Mouse (Mus musculus) small intestine, adult 2 months (tissue): ENCODE data around the gene Unc119. TPM values are rescaled to one million over a fixed set of nuclear protein-coding genes. Genes with fewer than 3 reads are reported as not detected.

Experiments
- H3K27ac ChIP-seq: fragments of 200-500 bp; 2 replicates; pipeline ENCODE4 v1.5.1; 2012; ENCODE audit warnings: low read depth, low read length, control low read depth, inconsistent platforms; ENCODE audit not compliant: insufficient read depth
- H3K27me3 ChIP-seq: fragments of 200-500 bp; 2 replicates; pipeline ENCODE4 v1.6.1; 2012; ENCODE audit warnings: mild to moderate bottlenecking, moderate library complexity, low read length, inconsistent platforms; ENCODE audit not compliant: control insufficient read depth, insufficient read depth
- H3K36me3 ChIP-seq: fragments of 200-500 bp; 2 replicates; pipeline ENCODE4 v1.6.1; 2012; ENCODE audit warnings: mild to moderate bottlenecking, low read length, control low read depth, inconsistent platforms; ENCODE audit not compliant: control insufficient read depth, insufficient read depth
- H3K4me1 ChIP-seq: fragments of 200-500 bp; 2 replicates; pipeline ENCODE4 v1.6.1; 2012; ENCODE audit warnings: low read length, inconsistent platforms, mixed read lengths; ENCODE audit not compliant: control insufficient read depth, insufficient read depth, insufficient read length
- H3K4me3 ChIP-seq: fragments of 200-500 bp; 2 replicates; pipeline ENCODE4 v1.5.1; 2012; ENCODE audit warnings: low read depth, mild to moderate bottlenecking, control low read depth, inconsistent platforms, low read length, moderate library complexity
- CTCF ChIP-seq: fragments of 200-500 bp; IDR thresholded peaks from 2 replicates; pipeline ENCODE4 v1.5.1; 2012; ENCODE audit warnings: low read depth, mild to moderate bottlenecking, control low read depth, inconsistent platforms, low read length, moderate library complexity, mixed read lengths; ENCODE audit not compliant: insufficient replicate concordance, insufficient read length; ENCODE audit errors: extremely low read depth
- POLR2A ChIP-seq: fragments of 200-500 bp; IDR thresholded peaks from 2 replicates; pipeline ENCODE4 v1.6.1; 2012; ENCODE audit warnings: low read depth, mild to moderate bottlenecking, control low read depth, inconsistent platforms, low read length, moderate library complexity
- WGBS: fragments of 180-500 bp; shearing (Covaris S2); methylation state at CpG from one replicate; pipeline ENCODE4 v1.1.7; 2018; 5-methylcytosine and 5-hydroxymethylcytosine counted together
- polyA plus RNA-seq: library from polyadenylated mRNA; depleted of rRNA; stranded (reverse); fragments of >200 nt; gene quantifications from 2 replicates; pipeline ENCODE4 v1.2.3, GENCODE M21; 2012; rRNA removed

Unc119 gene
- polyA plus RNA-seq, 1 experiment = 13.3 TPM

DNA sequence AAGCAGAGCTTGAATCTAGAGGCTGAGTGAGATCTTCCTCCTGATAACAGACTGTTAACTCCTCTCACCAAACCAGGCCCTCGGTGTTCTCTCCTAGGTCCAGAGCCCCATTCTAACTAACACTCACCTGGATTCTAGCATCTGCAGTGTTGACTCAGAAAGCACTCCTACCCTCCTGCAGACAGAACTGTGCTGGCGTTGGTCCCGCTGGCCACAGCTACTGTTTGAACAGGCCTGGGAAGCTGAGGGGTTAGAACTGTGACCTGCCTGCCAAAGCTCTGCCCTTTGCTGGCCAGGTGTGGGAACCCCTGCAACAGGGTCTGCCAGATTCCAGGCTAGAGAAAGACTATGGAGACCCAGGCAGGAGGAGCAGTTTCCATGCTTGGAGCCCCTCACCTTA is 49.4 kb downstream of the Unc119 start:
- Histone ChIP-seq H3K27me3 (no peaks in the 10 kb centered on the region), H3K27ac (no peak overlapping the region), H3K4me1 (no peaks in the 10 kb centered on the region; the same call in 1 of the 2 replicates), H3K36me3 (peaks cover 10% of the 10 kb centered on the region), H3K4me3 (no peak overlapping the region)
- TF ChIP-seq CTCF (no peak), POLR2A (no peak)
- 59% methylated on average over 3 of the region's 3 CpGs for WGBS

GRCm38 (mm10) chr11:78396950-78397349 is 53.7 kb downstream of the Unc119 start:
- Histone ChIP-seq H3K4me3 (no peak overlapping the region), H3K27me3 (no peaks in the 10 kb centered on the region), H3K27ac (no peak overlapping the region)

GRCm38 (mm10) chr11:78397397-78397796 is 54.1 kb downstream of the Unc119 start:
- Histone ChIP-seq H3K4me1 (peaks cover 17% of the 10 kb centered on the region), H3K4me3 (no peak overlapping the region; the same call in 1 of the 2 replicates), H3K27ac (no peak overlapping the region), H3K36me3 (peaks cover 43% of the 10 kb centered on the region), H3K27me3 (no peaks in the 10 kb centered on the region)
- 3% methylated on average over 18 of the region's 18 CpGs for WGBS
- TF ChIP-seq CTCF (peak; percentile 82; the same call in 1 of the 2 replicates), POLR2A (no peak)

More at GRCm38 (mm10) chr11:78396950-78397349, 53.7 kb downstream of the Unc119 start:
- H3K4me1 ChIP-seq = peaks cover 16% of the 10 kb centered on the region
- 25% methylated on average over 11 of the region's 11 CpGs for WGBS
- peaks cover 43% of the 10 kb centered on the region for H3K36me3 ChIP-seq
- TF ChIP-seq POLR2A = no peak
- TF ChIP-seq CTCF = no peak

- H3K27me3 ChIP-seq = no peaks in the 10 kb centered on the region
- peaks cover 48% of the 10 kb centered on the region for H3K36me3 ChIP-seq
- no peak overlapping the region for H3K4me3 ChIP-seq
- WGBS = 95% methylated on average over 6 of the region's 6 CpGs
- TF ChIP-seq POLR2A = no peak
- no peak for TF ChIP-seq CTCF
- H3K27ac ChIP-seq = no peak overlapping the region
- H3K4me1 ChIP-seq = peaks cover 24% of the 10 kb centered on the region
These were observed 54.9 kb downstream of the Unc119 start for GRCm38 (mm10) chr11:78398212-78398611.

Other genes starting within 250 kb of the Unc119 start
- 13.1 and 29.2 TPM in 2 replicates for gene Fam222b, start 248.8 kb upstream of the Unc119 start, polyA plus RNA-seq
- gene Traf4, start 177.9 kb upstream of the Unc119 start, polyA plus RNA-seq = 50.3 and 99.5 TPM in 2 replicates
- 5.0 and 6.6 TPM in 2 replicates for gene Nek8, start 166.8 kb upstream of the Unc119 start, polyA plus RNA-seq
- 15.0 and 15.3 TPM in 2 replicates for gene Tlcd1, start 166.8 kb upstream of the Unc119 start, polyA plus RNA-seq
- 31.9 and 66.4 TPM in 2 replicates for gene Rpl23a, start 159.9 kb upstream of the Unc119 start, polyA plus RNA-seq
- 12.2 and 13.0 TPM in 2 replicates for gene Rab34, start 155.1 kb upstream of the Unc119 start, polyA plus RNA-seq
- gene Proca1, start 150.1 kb upstream of the Unc119 start, polyA plus RNA-seq = 0.11 TPM in 1 of 2 replicates, not detected in the other
- gene Sdf2, start 97.7 kb upstream of the Unc119 start, polyA plus RNA-seq = 91.3 and 125 TPM in 2 replicates
- gene Supt6, start 97.5 kb upstream of the Unc119 start, polyA plus RNA-seq = 19.2 and 28.5 TPM in 2 replicates
- 38.2 and 51.7 TPM in 2 replicates for gene 2610507B11Rik, start 81.7 kb upstream of the Unc119 start, polyA plus RNA-seq
- gene BC030499, start 52.6 kb upstream of the Unc119 start, polyA plus RNA-seq = 0.14 and 0.18 TPM in 2 replicates
- 5.1 and 7.5 TPM in 2 replicates for gene Spag5, start 42.0 kb upstream of the Unc119 start, polyA plus RNA-seq
- 8.8 and 11.7 TPM in 2 replicates for gene Aldoc, start 20.5 kb upstream of the Unc119 start, polyA plus RNA-seq
- gene Pigs, start 15.1 kb upstream of the Unc119 start, polyA plus RNA-seq = 47.6 and 70.8 TPM in 2 replicates
- gene Foxn1, start 43.1 kb downstream of the Unc119 start, polyA plus RNA-seq = 0.06 TPM in 1 of 2 replicates, not detected in the other
- 24.9 and 374 TPM in 2 replicates for gene Slc13a2, start 78.7 kb downstream of the Unc119 start, polyA plus RNA-seq
- gene Slc46a1, start 122.2 kb downstream of the Unc119 start, polyA plus RNA-seq = 117 and 341 TPM in 2 replicates
- 0.43 and 0.60 TPM in 2 replicates for gene Sarm1, start 154.3 kb downstream of the Unc119 start, polyA plus RNA-seq
- gene Vtn, start 155.6 kb downstream of the Unc119 start, polyA plus RNA-seq = 3.2 and 21.1 TPM in 2 replicates
- gene Sebox, start 160.0 kb downstream of the Unc119 start, polyA plus RNA-seq = not detected in 2 replicates
- 3.7 and 3.8 TPM in 2 replicates for gene Tmem199, start 168.7 kb downstream of the Unc119 start, polyA plus RNA-seq
- gene Poldip2, start 168.7 kb downstream of the Unc119 start, polyA plus RNA-seq = 18.1 and 24.9 TPM in 2 replicates
- 31.3 and 64.5 TPM in 2 replicates for gene Tnfaip1, start 192.8 kb downstream of the Unc119 start, polyA plus RNA-seq
- 114 and 137 TPM in 2 replicates for gene Ift20, start 192.9 kb downstream of the Unc119 start, polyA plus RNA-seq
- 32.4 and 47.0 TPM in 2 replicates for gene Tmem97, start 207.3 kb downstream of the Unc119 start, polyA plus RNA-seq